Mouse (Mus musculus): ENCODE results near the gene Ankrd33.

Gene Ankrd33

DNA sequence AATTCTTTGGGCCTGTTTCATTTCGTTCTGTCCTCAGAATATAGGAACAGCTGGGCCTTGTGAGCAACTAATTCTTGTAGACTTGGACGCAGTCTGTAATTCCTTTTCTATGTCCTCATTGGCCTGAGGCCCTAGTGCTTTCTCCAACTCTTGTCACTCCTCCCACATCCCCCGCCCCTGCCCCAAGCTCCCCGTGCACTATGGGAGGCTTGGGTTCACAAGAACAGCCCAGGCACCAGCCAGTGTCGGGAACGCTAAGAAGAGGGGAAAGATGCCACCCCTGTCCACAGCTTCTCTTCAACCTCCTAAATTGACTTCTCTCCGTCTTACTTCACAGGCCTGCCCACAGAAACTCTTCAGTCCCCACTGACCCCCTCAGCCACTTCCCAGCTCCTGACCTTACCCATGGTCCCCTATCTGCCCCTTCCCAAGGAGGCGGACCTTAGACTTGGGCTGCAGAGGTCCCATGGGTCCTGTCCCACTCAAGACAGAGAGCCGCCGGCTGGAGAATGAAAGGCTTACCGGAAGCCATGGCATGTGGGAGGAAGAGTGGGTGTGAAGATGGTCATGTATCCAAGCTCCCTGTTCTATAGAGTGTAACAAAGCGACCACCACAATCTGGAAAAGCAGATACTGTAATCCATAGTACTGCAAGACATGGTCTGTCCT lies 11.5 kb downstream of the Ankrd33 start:
- DNase-seq = no peak

DNA sequence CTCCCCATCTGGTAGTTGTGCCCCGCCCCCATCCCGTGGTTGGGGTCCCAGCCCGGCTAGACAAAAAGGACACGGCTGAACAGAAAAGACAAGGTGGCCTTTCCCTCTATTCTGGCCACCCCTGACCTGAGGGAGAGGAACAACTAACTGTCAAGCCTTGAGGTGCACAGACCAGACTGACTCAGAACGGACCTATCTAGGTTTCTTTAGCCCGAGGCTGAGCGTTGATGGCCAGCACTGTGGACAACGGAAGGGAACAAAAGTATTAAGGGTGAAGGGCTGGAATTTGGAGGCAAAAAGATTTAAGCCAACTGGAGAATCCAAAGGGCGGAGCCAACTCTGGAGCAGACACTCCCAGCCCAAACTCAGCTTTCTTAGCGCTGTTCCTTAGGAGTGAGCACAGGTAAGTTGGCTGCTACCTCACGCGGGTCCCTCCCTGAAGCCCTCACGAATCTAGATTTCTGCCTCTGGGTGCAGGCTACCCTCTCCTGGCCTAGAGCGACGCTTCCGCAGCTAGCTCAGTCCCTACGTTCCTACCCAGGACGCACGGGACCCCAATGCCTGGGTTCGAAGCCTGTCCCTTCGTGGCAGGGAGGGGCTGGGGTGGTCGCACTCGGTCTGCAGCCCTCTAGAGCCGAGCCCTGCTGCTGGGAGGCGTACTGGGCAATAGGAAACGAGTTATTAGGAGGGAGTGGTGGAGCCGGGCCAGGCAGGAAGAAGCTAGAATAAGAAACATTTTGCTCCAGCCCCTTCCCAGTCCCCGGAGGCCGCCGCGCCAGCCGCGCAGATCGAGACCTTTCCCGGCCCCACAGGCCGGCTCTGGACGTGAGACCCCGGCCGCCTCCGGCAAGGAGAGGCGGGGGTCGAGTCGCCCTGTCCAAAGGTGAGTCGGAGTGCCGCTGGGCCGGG lies 12.9 kb downstream of the Ankrd33 start, which contains the start of gene Acvrl1:
Gene Acvrl1 (plus strand): TSS at position 342 of the 909 bp plus-strand sequence.
- no peak for DNase-seq

DNA sequence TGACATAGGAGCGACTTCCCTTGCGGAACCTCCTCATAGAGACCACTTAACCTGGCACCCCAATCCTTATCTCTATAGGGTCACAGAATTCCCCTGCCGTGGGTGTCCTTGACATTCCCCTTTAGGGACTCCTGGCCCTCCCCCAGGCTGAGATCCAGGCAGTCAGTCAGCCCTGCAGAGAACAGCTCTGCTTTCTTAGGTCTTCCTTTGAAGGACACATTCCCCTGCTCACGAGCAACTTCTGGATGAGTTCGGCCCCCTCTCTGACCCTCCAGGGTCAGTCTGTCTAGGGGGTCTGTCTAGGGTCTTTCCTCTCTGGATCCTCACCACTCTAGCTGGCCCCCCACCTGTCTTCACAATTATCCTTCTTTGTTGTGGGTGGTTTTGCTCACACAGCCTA lies 13.9 kb downstream of the Ankrd33 start:
- no peak for DNase-seq

DNA sequence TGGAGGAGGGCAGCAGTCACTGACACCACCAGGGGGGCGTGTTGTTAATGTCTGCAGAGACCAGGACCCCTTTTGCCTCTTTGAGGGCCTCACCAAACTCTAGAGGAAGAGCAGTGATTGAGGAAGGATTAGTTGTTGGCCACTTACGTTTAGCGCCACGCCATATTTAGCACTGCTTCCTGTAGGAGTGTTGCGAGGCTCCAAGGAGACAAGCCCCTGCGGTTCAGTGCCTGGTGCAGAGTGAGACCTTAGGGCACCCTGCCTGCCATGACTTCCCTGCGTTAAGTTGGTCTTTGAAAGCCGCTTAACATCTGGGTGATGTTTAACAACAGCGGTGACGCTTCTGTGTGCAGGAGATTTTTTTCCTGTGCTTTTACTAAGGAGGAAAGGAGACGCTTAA lies 15.9 kb downstream of the Ankrd33 start:
- no peak for DNase-seq

DNA sequence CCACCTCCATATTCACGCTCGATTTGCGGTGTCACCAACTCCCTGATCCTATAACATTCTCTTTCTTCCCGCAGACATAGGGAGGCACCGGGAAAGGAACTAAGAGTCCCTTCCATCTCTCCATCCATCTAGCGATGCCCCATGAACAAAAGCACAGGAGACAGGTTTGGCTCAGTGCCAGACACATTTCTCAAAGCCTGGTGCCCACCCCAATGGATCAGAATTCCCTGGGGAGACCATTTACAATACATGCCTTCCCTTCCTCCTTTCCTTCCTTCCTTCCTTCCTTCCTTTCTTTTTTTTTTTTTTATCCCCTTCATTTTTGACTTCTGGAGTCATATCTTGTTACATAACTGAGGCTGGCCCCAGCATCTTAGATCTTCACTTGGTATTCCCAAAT lies 16.5 kb downstream of the Ankrd33 start:
- DNase-seq = no peak

DNA sequence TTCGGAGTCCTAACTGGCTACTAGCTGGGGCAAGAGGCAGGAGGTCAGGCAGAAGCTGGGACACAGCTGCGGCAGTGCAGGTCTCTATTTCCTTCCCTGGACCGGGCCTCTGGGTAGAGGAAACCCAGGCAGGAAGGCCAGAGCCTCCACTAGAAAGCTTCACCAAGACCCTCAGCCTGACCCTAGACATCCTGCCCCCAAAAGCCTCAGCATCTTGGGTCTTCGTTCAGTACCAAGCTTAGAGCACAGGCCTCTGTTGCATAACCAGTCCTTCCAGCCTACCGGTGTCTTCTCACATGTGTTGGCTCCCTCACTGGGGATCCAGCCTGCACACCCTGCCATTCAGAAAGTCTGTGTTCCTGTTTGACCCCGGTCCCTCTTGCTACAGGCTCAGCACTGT lies 17.2 kb downstream of the Ankrd33 start:
- DNase-seq = no peak

DNA sequence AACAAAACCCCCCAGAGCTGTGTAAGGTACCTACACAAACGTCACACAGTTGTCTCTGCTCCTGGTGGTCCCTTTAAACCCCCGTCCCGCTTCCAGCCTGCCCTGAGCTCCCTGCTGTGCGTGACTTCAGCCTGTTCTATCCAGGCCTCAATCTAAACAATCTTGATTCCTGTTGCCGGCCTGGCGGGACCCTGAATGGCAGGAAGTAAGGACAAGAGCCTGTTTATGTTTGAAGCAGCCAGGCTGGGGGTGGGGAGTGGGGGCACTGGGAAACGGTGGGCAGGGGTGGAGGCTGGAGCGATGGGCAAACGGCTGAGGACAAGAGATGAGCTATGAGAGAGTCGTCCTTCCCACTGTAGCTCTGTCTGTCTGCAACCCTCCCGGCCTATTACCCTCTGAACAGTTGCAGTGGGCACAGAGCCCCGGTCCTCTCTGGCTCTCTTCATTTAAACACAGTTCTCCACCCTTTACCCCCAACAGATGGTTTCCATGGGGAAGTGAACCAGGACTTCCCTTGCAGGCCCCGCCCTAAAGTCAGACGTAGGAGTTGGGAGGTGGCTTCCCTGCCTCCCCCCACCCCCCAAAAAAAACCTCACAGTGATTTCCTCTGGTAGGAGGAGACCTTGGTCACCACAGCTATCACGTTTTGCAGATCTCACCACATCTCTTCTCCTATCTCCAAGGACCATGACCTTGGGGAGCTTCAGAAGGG lies 18.6 kb downstream of the Ankrd33 start:
- peak; percentile 37 to 45 for DNase-seq

DNA sequence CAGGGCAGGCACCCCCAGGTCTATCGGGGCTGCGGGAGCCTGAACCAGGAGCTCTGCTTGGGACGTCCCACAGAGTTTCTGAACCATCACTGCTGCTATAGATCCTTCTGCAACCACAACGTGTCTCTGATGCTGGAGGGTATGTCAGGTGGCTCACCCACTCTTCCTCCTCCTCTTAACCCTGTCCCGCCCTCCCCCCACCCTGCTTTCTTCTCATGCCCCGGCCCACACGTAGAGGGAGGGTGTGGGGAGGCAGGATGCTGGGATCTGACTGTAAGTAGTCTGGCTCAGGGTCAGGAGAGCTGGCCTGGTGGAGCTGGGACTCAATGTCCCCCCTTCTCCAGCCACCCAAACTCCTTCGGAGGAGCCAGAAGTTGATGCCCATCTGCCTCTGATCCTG lies 19.9 kb downstream of the Ankrd33 start:
- DNase-seq = no peak

DNA sequence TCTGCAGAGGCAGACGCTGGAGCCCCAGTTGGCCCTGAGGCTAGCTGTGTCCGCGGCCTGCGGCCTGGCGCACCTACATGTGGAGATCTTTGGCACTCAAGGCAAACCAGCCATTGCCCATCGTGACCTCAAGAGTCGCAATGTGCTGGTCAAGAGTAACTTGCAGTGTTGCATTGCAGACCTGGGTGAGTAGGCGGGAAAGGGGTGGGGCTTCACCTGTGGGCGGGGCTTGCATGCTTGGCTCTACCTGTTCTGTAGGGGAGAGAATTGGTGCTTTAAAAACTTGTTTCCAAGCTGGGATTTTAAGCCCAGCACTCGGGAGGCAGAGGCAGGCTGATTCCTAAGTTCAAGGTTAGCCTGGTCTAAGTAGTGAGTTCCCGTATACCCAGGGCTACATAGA lies 21.9 kb downstream of the Ankrd33 start:
- no peak for DNase-seq

DNA sequence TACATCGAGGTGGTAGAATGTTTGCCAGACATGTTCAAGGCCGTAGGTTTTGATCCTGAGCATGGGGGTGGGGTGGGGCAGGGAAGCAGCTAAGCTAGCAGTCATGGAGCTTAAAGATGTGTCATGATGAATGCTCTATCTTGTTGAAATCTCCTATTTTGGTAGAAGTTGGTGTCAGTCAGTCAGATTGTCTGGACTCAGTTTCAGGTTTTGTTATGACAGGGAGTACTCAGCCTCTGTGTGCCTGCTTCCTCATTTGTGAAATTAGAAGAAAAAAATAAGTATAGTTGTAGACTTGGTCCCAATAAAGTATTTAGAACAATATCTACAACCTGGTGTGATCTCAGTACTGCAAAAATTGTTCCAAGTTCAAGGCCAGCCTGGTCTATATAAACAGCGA lies 23.1 kb downstream of the Ankrd33 start:
- DNase-seq = no peak

DNA sequence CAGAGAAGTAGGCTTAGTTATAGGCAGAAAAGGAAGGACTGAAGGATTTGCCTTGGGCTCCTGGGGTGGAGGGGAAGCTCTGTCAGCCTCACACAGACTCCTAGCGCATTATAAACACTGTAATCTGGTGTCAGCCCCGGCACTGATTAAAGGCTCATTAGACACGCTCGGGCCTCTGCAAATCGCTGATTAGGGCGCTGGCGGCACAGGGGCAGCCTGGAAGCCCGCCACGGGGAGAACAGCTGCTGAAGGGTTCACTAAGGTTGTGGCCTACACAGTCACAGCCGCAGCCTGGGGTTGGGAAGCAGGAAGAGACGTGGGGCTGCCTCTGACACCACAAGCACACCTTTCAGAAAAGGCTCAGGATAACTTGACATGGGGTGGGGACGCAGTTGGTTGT lies 24.3 kb downstream of the Ankrd33 start:
- DNase-seq = no peak

DNA sequence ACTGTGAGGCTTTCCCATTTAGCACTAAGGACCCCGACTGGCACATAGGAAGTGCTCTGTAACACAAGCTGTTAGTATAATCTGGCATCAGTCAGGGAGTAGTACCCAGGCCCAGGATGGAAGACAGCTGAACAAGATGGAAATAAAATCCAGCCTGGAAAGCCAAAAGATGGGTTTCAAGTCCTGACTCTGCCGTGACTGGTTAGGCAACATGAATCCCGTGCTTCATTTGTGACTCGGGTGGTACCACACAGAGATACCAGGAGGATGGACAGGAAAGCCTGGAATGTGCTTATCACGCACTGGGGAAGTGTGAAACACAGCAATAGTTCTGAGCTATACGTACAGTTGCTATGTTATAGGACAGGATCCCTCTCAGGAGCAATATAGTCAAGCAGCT lies 25.0 kb downstream of the Ankrd33 start:
- DNase-seq = no peak

DNA sequence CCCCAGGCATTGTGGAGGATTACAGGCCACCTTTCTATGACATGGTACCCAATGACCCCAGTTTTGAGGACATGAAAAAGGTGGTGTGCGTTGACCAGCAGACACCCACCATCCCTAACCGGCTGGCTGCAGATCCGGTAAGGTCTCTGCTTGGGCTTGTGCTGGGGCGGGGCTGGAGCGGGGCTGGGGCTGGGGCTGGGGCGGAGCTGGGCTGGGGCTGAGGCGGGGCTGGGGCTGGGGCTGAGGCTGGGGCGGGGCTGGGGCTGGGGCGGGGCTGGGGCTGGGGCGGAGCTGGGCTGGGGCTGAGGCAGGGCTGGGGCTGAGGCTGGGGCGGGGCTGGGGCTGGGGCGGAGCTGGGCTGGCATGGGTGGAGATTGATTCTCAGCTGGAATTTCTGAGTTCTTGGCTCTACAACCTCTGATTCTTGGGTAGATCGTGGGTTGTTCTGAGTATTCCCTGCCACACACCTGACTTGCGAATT lies 25.5 kb downstream of the Ankrd33 start:
- DNase-seq = peak; percentile 42 to 43

DNA sequence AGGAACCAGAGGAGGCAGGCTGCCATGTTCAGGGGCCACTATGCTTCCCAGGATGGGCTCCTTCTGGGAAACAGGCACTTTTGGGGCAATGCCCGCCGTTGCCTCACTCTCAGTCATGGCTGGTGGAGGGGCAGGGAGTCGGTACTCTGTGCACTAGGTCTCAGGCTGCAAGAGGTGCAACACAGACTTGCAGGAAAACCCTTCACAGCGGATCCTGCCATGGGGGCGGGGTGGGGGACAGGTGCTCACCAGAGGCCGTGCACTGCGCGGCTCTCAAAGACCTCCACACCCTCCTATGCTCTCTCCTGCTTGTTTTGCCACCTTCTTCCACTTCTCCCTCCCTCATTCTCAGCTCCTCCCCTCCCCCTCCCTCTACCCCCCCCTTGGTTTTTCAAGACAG lies 27.1 kb downstream of the Ankrd33 start:
- DNase-seq = no peak

DNA sequence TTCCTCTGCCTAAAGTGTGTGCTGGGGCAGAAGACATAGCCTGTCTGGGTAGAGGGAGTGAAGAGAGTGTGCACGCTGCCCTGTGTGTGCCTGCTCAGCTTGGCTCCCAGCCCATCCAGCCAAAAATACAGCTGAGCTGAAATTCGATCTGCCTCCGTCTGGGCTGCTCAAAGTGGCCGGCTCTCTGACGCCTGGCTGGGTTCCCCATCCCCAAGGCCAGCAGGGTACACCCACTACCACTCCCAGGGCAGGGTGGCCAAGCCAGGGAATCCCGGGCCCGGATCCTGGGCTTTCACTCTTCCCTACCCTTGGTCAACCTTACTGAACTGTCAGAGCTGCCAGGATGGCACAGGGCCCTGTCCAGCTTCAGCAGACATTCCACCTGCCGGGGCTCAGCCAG lies 27.9 kb downstream of the Ankrd33 start:
- DNase-seq = no peak

DNA sequence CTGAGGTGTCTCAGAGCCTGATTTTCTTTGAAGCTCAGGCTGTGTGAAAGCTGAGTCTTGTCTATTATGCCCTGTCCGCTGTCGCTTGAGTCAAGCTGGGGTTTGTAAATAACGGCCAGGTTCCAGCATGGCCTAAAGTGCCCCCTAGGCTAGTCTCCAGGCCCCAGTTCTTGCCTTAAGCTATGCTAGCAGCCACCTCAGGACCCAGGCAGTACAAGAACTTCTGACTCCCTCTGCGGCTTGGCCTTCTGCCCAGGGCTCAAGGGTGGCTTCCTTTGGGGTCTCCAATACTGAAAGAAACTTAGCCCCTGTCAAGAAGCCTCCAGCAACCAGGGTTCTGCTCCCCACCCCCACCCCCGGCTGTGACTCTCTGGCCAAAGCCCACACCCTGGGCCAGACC lies 28.6 kb downstream of the Ankrd33 start:
- DNase-seq = no peak

DNA sequence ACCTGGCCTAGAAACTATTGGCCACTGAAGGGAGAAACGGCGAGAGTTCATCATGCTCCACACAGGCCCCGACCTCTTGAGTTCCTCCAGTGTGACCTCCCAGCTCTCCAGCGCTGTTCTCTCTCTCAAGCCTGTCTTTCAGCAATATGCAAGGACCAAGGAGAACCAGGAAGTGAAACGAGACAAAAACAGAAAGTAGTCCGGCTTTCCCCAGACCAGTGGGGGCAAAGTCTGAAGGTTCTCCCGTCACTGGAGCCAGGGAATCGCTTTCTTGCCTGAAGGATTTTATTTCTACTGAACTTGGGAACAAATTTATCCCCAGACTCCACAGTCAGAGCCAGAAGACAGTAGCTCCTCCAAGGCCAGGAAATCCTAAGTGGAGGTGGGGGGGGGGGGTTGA lies 29.2 kb downstream of the Ankrd33 start:
- DNase-seq = no peak

DNA sequence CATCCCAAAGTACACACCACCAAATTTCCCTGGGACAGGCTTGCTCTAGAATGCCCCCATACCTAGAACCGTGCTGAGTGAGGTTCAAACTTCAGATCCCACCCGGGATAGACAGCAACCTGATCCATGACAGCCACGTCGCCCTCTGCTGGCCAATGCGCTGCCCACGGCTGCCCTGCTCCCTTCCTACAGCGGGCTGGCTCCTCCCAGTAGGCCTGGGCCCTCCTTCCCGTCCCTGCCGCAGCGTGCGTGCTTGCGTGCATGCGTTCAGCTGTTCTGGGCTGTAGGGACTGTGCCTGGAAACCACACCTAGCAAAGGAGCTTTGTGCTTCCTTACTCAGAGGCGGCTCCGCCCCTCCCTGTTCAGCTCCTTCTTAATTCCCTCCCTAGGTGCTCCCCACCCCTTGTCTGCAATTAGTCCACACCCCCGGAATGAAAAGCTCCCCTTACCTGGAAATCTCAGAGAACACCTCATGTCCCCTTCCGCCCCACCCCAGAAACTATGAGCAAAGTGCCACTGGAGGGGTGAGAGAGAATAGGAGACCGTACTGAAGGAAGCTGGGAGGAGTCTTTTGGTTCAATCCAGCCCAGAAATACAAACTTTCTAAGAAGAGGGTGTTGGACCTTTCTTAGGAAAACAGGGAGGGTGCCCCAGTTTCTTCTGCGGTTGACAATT lies 30.0 kb downstream of the Ankrd33 start:
- peak; percentile 86 to 89 for DNase-seq

DNA sequence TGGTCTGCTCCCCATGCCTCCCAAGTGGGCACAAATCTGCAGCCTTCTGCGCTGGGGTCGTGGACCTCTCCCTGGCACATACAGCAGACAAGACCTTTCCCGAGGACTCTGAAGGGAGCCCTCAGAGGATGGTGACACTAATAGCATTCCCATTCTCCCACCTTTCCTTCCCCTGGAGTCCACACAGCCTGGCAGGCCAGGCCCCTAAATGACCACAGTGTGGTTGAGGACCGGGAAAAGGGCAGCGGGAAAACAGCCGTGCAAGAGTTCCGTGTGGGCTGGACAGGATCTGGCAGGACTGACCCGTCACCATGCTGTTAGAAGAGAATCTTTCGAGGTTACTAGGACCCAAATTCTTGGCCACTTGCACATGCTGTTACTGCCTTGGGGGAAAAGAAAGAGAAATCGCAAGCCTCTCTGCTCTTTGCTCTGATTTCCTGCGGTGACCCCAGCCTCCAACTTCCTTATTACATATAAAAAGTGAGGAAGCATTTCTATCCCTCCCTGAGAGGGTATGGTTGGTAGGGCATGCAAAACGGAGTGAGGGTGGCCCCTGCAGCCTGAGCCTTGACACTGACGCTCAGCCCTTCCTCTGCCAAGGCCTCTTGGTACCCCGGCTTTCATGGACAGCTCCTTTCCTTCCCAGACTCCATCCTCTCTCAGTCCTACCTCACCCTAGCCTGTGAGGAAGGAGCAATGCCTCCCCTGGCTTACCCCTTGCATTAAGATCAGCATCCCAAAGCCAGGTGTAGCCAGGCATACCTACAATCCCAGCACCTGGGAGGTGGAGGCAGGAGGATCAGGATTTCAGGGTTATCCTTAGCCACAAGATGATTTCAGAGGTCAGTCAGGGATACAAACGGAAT lies 30.8 kb downstream of the Ankrd33 start:
- DNase-seq = peak; percentile 31 to 32

DNA sequence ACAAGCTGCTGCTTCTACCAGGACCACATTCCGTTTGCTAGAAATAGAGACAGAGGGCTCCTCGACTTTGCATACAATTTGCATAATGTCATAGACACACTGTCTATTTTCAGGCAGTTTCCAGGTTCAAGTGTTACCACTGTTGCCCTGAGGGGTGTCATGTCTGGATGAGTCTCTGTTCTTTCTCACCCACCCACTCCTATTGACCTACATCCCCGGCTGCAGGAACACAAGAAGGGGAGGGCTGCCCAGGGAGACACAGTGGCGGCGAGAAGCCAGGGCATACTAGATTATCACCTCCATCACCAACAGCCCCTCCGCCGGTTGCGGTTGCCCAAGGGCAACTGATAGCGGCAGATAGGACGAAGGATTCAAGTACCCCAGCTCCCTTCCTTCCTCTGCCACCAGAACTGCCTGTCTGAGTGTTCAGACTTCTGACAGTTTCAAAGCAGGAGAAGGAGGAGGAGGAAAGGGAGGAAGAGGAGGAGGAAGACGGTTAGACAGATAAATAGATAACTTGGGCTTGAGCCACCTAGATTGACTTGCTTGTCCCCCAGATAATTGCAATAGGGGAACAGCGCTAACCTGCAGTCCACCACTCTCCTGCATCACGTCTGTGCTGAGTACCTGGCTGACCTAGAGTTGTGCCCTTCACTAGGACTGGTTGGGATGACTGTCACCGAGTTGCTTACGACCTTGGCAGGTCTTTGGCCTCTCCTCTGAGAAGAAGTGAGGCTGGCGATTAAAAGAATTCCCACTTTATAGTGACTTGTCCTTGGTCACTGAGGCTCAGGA lies 31.8 kb downstream of the Ankrd33 start:
- peak; percentile 49 to 52 for DNase-seq

DNA sequence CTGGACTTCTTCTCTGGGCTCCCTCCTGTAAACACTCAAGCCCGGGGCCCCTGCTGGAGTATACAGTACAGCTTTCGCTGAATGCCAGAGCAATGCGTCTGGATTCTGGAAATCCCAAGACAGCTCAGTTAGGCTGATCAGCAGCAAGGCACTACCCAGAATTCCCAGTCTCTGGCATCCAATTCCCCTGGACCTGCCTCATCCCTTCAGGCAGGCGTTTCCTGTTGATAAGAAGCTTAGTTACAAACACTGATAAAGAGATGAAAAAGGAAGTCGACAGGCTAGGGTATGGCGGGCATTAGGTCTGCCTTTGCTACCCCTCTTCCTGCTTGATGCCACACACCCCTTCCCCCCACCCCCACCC lies 32.3 kb downstream of the Ankrd33 start:
- DNase-seq = no peak
